Mouse (Mus musculus): ENCODE measurements around the gene Atp10b. TPM values are rescaled to one million over a fixed set of nuclear protein-coding genes. Genes with fewer than 3 reads are reported as not detected.

Gene Atp10b
- polyA plus RNA-seq, 1 experiment from 2014 or later, result 0.29 TPM

Other genes with a start within 250 kb of the Atp10b start
- not detected in 2 replicates for gene Gm9972, start 114.1 kb upstream of the Atp10b start, polyA plus RNA-seq (2014; fragmentation: Nextera tagmentation; extraction: Ambion mirVana)